Mouse (Mus musculus) embryonic facial prominence, embryonic 11.5 days (tissue): ENCODE data around the gene Pla2g2f. TPM values are rescaled to one million over a fixed set of nuclear protein-coding genes. Genes with fewer than 3 reads are reported as not detected.

Source experiments
- ATAC-seq: fragments of 200-750 bp; cut with Nextera tagmentation; replicated peaks from 2 replicates; pipeline ENCODE4 v1.8.0; 2017; ENCODE audit warnings: low read depth; ENCODE audit not compliant: insufficient number of reproducible peaks, low FRiP score, low TSS enrichment
- DNase-seq: peaks from one replicate; pipeline ENCODE4 v3.0.0-alpha.2; 2015; ENCODE audit warnings: low spot score
- H3K27ac ChIP-seq: fragments of 300-500 bp; sonication (generic); replicated peaks from 2 replicates; pipeline ENCODE4 v1.5.1; 2014; ENCODE audit warnings: mild to moderate bottlenecking, low read depth, low read length, control low read depth
- H3K27me3 ChIP-seq: fragments of 300-500 bp; sonication (generic); 2 replicates; pipeline ENCODE4 v1.6.1; 2014; ENCODE audit warnings: mild to moderate bottlenecking, low read length, moderate library complexity, mixed read lengths; ENCODE audit not compliant: control insufficient read depth, insufficient read depth
- H3K36me3 ChIP-seq: fragments of 300-500 bp; sonication (generic); replicated peaks from 2 replicates; pipeline ENCODE4 v1.6.1; 2014; ENCODE audit warnings: low read depth, mild to moderate bottlenecking, low read length, moderate library complexity, mixed read lengths; ENCODE audit not compliant: control insufficient read depth, insufficient read depth
- H3K4me1 ChIP-seq: fragments of 300-500 bp; sonication (generic); 2 replicates; pipeline ENCODE4 v1.6.1; 2014; ENCODE audit warnings: low read length, mixed read lengths; ENCODE audit not compliant: control insufficient read depth, insufficient read depth
- H3K4me2 ChIP-seq: fragments of 300-500 bp; sonication (generic); 2 replicates; pipeline ENCODE4 v1.6.1; 2014; ENCODE audit warnings: low read depth, mild to moderate bottlenecking, control low read depth, low read length, moderate library complexity
- H3K4me3 ChIP-seq: fragments of 300-500 bp; sonication (generic); 2 replicates; pipeline ENCODE4 v1.5.1; 2014; ENCODE audit warnings: low read depth, low read length, control low read depth
- H3K9ac ChIP-seq: fragments of 300-500 bp; sonication (generic); replicated peaks from 2 replicates; pipeline ENCODE4 v1.6.1; 2014; ENCODE audit warnings: mild to moderate bottlenecking, control low read depth, low read length
- H3K9me3 ChIP-seq: fragments of 300-500 bp; sonication (generic); replicated peaks from 2 replicates; pipeline ENCODE4 v1.6.1; 2016; ENCODE audit warnings: mild to moderate bottlenecking, low read length, inconsistent platforms, mixed read lengths; ENCODE audit not compliant: control insufficient read depth
- WGBS: fragments of 180-500 bp; shearing (Covaris S2); extraction: QIAGEN DNeasy Blood & Tissue Kit; methylation state at CpG from one replicate; pipeline ENCODE4 v1.1.7; 2014; 5-methylcytosine and 5-hydroxymethylcytosine counted together
- polyA plus RNA-seq: library from polyadenylated mRNA; unstranded; fragments of >200 nt; fragmentation: Nextera tagmentation; extraction: Ambion mirVana; gene quantifications from 2 replicates; pipeline ENCODE4 v1.2.1, GENCODE M21; 2014

Gene Pla2g2f
- polyA plus RNA-seq, 1 experiment from 2014 or later = not detected

GRCm38 (mm10) chr4:138739136-138739851 is 18.1 kb downstream of the Pla2g2f start:
- WGBS = 8% methylated on average over 7 of the region's 7 CpGs
- no peak; the same call in 1 of the 2 replicates for ATAC-seq
- H3K27ac ChIP-seq = no peak overlapping the region

GRCm38 (mm10) chr4:138737031-138737430 is 20.4 kb downstream of the Pla2g2f start, which contains the start of gene Ubxn10:
Gene Ubxn10, minus strand, starts transcription at chr4:138737167.
- H3K9me3 ChIP-seq = no peaks in the 10 kb centered on the region
- no peak within 1 kb of the TSS for H3K4me2 ChIP-seq
- no peaks in the 10 kb centered on the region for H3K27me3 ChIP-seq
- DNase-seq (no peak), ATAC-seq (no peak)
- H3K36me3 ChIP-seq = no peaks in the 10 kb centered on the region
- H3K27ac ChIP-seq = no peak within 1 kb of the TSS
- H3K9ac ChIP-seq = no peak within 1 kb of the TSS
- 57% methylated on average over 7 of the region's 7 CpGs for WGBS
- H3K4me1 ChIP-seq = peaks cover 4% of the 10 kb centered on the region
- no peak within 1 kb of the TSS for H3K4me3 ChIP-seq

More at GRCm38 (mm10) chr4:138739136-138739851, 18.1 kb downstream of the Pla2g2f start:
- H3K4me2 ChIP-seq = no peak overlapping the region
- H3K36me3 ChIP-seq = no peaks in the 10 kb centered on the region
- H3K9ac ChIP-seq = no peak overlapping the region
- no peak overlapping the region for H3K4me3 ChIP-seq
- peak; percentile 64 for DNase-seq
- H3K27me3 ChIP-seq = no peaks in the 10 kb centered on the region
- no peaks in the 10 kb centered on the region for H3K9me3 ChIP-seq
- H3K4me1 ChIP-seq = peaks cover 4% of the 10 kb centered on the region

GRCm38 (mm10) chr4:138734863-138735262 is 22.6 kb downstream of the Pla2g2f start:
- H3K4me2 ChIP-seq = no peak overlapping the region
- no peaks in the 10 kb centered on the region for H3K36me3 ChIP-seq
- no peaks in the 10 kb centered on the region for H3K27me3 ChIP-seq
- 95% methylated on average over 4 of the region's 4 CpGs for WGBS
- DNase-seq (no peak), ATAC-seq (no peak)
- H3K4me1 ChIP-seq = peaks cover 4% of the 10 kb centered on the region
- H3K27ac ChIP-seq = no peak overlapping the region
- H3K4me3 ChIP-seq = no peak overlapping the region
- H3K9ac ChIP-seq = no peak overlapping the region
- H3K9me3 ChIP-seq = no peaks in the 10 kb centered on the region

- no peak for DNase-seq
- peaks cover 4% of the 10 kb centered on the region for H3K4me1 ChIP-seq
- H3K27me3 ChIP-seq = no peaks in the 10 kb centered on the region
- H3K4me2 ChIP-seq = no peak overlapping the region
- ATAC-seq = no peak
- no peaks in the 10 kb centered on the region for H3K36me3 ChIP-seq
- no peak overlapping the region for H3K27ac ChIP-seq
- no peak overlapping the region for H3K4me3 ChIP-seq
- H3K9ac ChIP-seq = no peak overlapping the region
- no peaks in the 10 kb centered on the region for H3K9me3 ChIP-seq
- 76% methylated on average over 7 of the region's 7 CpGs for WGBS
Observed at GRCm38 (mm10) chr4:138734105-138734504, 23.3 kb downstream of the Pla2g2f start.

- WGBS = 44% methylated on average over 9 of the region's 9 CpGs
- Histone ChIP-seq H3K4me3 (no peak overlapping the region), H3K9me3 (no peaks in the 10 kb centered on the region), H3K27ac (no peak overlapping the region), H3K27me3 (no peaks in the 10 kb centered on the region), H3K36me3 (no peaks in the 10 kb centered on the region), H3K4me1 (peaks cover 2% of the 10 kb centered on the region; the same call in 1 of the 2 replicates), H3K9ac (no peak overlapping the region), H3K4me2 (no peak overlapping the region)
- peak; percentile 7; the same call in 1 of the 2 replicates for ATAC-seq
- DNase-seq = peak; percentile 17
Observed at GRCm38 (mm10) chr4:138729018-138729703, 28.3 kb downstream of the Pla2g2f start.

- Histone ChIP-seq H3K9ac (no peak overlapping the region), H3K36me3 (no peaks in the 10 kb centered on the region), H3K4me3 (no peak overlapping the region), H3K9me3 (no peaks in the 10 kb centered on the region), H3K4me1 (peaks cover 2% of the 10 kb centered on the region; the same call in 1 of the 2 replicates), H3K4me2 (no peak overlapping the region), H3K27me3 (no peaks in the 10 kb centered on the region), H3K27ac (no peak overlapping the region)
- DNase-seq = no peak
- WGBS = 74% methylated on average over 5 of the region's 5 CpGs
- no peak for ATAC-seq
Observed at GRCm38 (mm10) chr4:138725751-138726150, 31.7 kb downstream of the Pla2g2f start.

- Histone ChIP-seq H3K27ac (no peak overlapping the region), H3K9me3 (no peaks in the 10 kb centered on the region), H3K4me3 (peak overlapping the region; percentile 21), H3K9ac (peak overlapping the region; percentile 30), H3K4me1 (peaks cover 2% of the 10 kb centered on the region; the same call in 1 of the 2 replicates), H3K27me3 (no peaks in the 10 kb centered on the region), H3K4me2 (peak overlapping the region; percentile 63), H3K36me3 (no peaks in the 10 kb centered on the region)
- peak; percentile 68 for ATAC-seq
- peak; percentile 81 for DNase-seq
- WGBS = 8% methylated on average over 13 of the region's 13 CpGs
Observed at GRCm38 (mm10) chr4:138725127-138725461, 32.3 kb downstream of the Pla2g2f start.
